Mouse (Mus musculus) hindbrain, embryonic 13.5 days (tissue): ENCODE results near the gene Rps28. TPM values are rescaled to one million over a fixed set of nuclear protein-coding genes. Genes with fewer than 3 reads are reported as not detected.
"Not testable (repeated sequence)": the region's sequence is repeated elsewhere in the genome, so short reads cannot be mapped to it uniquely, and the experiment has no call there.

Experiments used
- ATAC-seq: fragments of 200-750 bp; cut with Nextera tagmentation; 2 replicates; pipeline ENCODE4 v1.8.0; 2017; ENCODE audit warnings: moderate TSS enrichment; ENCODE audit not compliant: low FRiP score
- H3K27ac ChIP-seq: fragments of 300-500 bp; sonication (generic); 2 replicates; pipeline ENCODE4 v1.5.1; 2015; ENCODE audit warnings: inconsistent platforms, mild to moderate bottlenecking, moderate library complexity
- H3K27me3 ChIP-seq: fragments of 300-500 bp; sonication (generic); 2 replicates; pipeline ENCODE4 v1.6.1; 2015; ENCODE audit warnings: mild to moderate bottlenecking, inconsistent platforms
- H3K36me3 ChIP-seq: fragments of 300-500 bp; sonication (generic); 2 replicates; pipeline ENCODE4 v1.6.1; 2015; ENCODE audit warnings: mild to moderate bottlenecking, inconsistent platforms
- H3K4me1 ChIP-seq: fragments of 300-500 bp; sonication (generic); replicated peaks from 2 replicates; pipeline ENCODE4 v1.6.1; 2015; ENCODE audit warnings: inconsistent platforms
- H3K4me2 ChIP-seq: fragments of 300-500 bp; sonication (generic); 2 replicates; pipeline ENCODE4 v1.6.1; 2015; ENCODE audit warnings: inconsistent platforms, mild to moderate bottlenecking, moderate library complexity
- H3K4me3 ChIP-seq: fragments of 300-500 bp; sonication (generic); 2 replicates; pipeline ENCODE4 v1.5.1; 2015; ENCODE audit warnings: mild to moderate bottlenecking, inconsistent platforms
- H3K9ac ChIP-seq: fragments of 300-500 bp; sonication (generic); 2 replicates; pipeline ENCODE4 v1.6.1; 2015; ENCODE audit warnings: mild to moderate bottlenecking, inconsistent platforms
- H3K9me3 ChIP-seq: fragments of 300-500 bp; sonication (generic); 2 replicates; pipeline ENCODE4 v1.6.1; 2016; ENCODE audit warnings: inconsistent platforms
- WGBS: fragments of 180-500 bp; shearing (Covaris S2); methylation state at CpG from one replicate; pipeline ENCODE4 v1.1.7; 2015; 5-methylcytosine and 5-hydroxymethylcytosine counted together
- polyA plus RNA-seq: library from polyadenylated mRNA; unstranded; fragments of >200 nt; fragmentation: Nextera tagmentation; extraction: Ambion mirVana; gene quantifications from 2 replicates; pipeline ENCODE4 v1.2.1, GENCODE M21; 2015

The Rps28 gene
- 683 and 734 TPM in 2 replicates for polyA plus RNA-seq

DNA sequence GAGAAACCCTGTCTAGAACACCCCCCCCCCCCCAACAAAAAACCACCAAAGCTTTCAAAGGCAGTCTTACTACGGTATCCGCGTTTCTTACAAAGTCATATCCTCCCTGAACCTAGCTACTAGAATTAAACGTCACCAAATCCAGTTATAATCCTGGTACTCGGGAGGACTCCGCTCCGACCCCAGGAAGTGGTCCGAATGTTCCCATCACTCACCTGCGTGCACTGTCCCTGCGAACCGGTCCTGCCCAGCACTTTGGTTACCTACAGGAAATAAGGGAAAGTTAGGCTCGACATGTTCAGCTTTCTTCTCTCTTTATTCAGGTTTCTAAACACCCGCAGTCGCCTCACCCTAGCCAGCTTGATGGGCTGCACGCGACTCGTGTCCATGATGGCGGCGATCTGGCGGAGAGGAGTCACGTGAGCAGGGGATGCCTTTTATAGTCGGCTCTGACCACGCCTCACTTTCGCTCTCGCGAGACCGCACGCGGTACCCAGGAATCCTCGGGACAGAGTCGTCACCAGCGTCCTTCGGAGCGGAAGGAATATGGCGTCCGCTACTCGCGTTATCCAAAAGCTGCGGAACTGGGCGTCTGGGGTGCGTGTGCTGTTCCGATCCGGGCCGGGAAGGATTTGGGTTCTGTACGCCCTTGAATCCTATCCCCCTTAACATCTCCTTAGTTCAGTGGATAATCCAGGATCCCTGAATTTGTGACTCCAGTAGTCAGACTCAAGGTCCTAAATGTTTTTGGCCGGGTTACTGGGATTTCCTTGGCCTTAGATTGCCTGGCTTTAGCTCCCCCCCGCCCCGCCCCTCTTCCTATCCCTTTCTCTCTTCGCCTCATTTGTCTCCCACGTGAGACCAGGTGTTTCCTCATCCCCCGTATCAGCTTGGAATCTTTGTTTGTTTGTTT lies at the start of gene Rps28, which contains the start of gene Ndufa7:
Gene Rps28 (minus strand): TSS at position 479 of the 913 bp plus-strand sequence.
Gene Ndufa7 (plus strand): TSS at position 489 of the 913 bp plus-strand sequence.
- Histone ChIP-seq H3K9ac (peak within 1 kb of the TSS; percentile 85), H3K4me3 (peak within 1 kb of the TSS; percentile 76), H3K9me3 (no peaks in the 10 kb centered on the region), H3K4me2 (peak within 1 kb of the TSS; percentile 97), H3K36me3 (peaks cover 40% of the 10 kb centered on the region), H3K27ac (peak within 1 kb of the TSS; percentile 89), H3K4me1 (peaks cover 51% of the 10 kb centered on the region), H3K27me3 (no peaks in the 10 kb centered on the region)
- ATAC-seq: peak; percentile 93
- under 1% methylated on average over 51 of the region's 51 CpGs for WGBS

DNA sequence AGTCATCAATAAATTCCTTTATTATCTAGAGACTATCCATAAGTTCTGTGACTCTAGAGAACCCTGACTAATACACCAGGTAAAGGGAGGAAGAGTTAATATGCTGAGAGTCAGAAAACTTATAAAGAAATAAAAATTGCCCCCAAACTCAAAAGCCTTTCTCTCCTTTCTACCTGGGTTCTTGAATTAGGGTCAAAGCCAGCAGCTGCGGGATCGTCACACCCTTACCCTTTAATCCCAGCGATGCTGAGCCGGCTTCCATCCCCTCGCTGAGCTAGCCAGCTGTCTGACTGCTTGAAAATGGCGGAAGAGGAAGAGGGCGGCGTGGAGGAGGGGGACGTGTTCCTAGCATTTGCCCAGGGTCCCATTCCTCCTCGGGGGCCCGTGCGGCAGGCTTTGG lies 49.2 kb upstream of the Rps28 start, which contains the start of gene Gm7029:
Gene Gm7029 (plus strand): TSS at position 301 of the 400 bp plus-strand sequence.
- not testable (repeated sequence) for H3K9me3 ChIP-seq, H3K9ac ChIP-seq, H3K27me3 ChIP-seq, ATAC-seq, H3K4me2 ChIP-seq, H3K4me1 ChIP-seq, H3K36me3 ChIP-seq, H3K4me3 ChIP-seq, H3K27ac ChIP-seq
- WGBS: 88% methylated on average over 4 of the region's 12 CpGs

DNA sequence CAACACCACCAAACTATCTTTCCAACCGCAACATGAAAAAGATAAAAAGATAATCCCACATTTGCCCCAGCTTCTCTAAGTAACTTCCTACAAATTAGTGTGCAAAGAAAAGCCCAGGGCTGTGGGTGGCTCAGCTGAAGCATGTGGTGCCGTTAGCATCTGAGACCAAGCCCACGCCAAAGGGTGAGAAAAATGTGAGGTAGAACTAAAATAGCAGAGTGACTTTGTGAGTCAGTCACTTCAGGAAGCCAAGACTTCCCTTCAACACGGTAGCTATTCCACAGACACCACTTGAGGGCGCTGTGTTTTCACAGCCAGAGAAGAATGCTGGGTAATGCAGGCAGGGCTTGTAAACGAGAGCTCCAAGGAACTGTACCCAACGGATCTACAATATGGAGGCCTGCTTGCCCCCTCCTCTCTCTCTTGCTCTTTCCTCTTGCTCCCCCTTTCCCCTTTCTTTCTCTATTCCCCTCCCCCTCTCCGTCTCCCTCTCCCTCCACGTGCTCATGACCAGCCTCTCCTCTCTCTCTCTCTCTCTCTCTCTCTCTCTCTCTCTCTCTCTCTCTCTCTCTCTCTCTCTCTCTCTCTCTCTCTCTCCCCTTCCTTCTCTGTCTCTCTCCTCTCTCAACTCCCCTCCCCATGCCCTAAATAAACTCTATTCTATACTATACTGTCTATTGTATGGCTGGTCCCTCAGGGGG lies 41.1 kb upstream of the Rps28 start:
- Histone ChIP-seq H3K27me3 (no peaks in the 10 kb centered on the region), H3K4me1 (no peaks in the 10 kb centered on the region), H3K9ac (no peak overlapping the region), H3K36me3 (no peaks in the 10 kb centered on the region), H3K27ac (no peak overlapping the region), H3K4me3 (no peak overlapping the region), H3K9me3 (no peaks in the 10 kb centered on the region), H3K4me2 (no peak overlapping the region)
- WGBS: 37% methylated on average over 9 of the region's 9 CpGs
- ATAC-seq: no peak

DNA sequence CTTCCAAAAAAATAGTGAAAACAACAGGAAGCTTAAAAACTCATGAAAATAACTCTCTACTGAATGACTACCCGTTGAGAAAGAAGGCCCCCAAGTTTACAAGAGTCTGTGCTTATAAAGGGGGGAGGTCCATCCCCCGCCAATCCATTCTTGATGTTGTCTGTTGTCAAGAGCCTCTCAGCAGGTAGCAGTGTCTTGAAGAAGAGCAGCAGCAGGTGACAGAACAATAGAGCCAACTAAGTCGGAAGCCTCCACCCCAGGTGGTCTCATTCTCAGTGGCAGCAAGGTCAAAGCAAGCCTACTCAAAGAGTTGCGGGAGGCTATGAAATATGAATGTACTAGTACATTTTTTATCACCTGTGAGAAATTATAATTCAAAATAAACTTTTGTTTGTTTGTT lies 33.5 kb upstream of the Rps28 start:
- WGBS: 63% methylated on average over 4 of the region's 4 CpGs
- Histone ChIP-seq H3K9ac (no peak overlapping the region), H3K4me2 (no peak overlapping the region), H3K36me3 (no peaks in the 10 kb centered on the region; the same call in 1 of the 2 replicates), H3K4me3 (no peak overlapping the region), H3K27me3 (no peaks in the 10 kb centered on the region), H3K4me1 (no peaks in the 10 kb centered on the region), H3K27ac (no peak overlapping the region), H3K9me3 (no peaks in the 10 kb centered on the region)
- no peak for ATAC-seq

DNA sequence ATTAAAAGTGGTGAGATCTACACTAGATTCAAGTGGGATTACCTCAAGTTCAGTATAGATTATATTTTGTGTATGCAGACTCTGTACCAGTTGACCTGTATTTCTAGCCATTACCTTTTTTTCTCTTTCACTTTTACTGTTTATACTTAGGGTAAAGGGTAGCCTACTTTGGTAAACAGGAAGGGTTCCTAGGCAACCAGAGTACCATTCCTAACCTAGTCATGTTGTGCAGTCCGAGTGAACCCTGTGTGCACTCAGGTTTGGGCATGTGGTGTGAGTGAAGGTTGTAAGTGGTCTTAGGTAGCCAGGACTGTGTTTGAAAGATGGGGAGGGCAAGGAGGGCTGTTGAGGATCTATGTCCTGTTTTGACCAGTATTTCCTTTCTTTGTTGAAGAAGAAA lies 27.0 kb upstream of the Rps28 start:
- no peak for ATAC-seq
- H3K4me1 ChIP-seq: no peaks in the 10 kb centered on the region
- peaks cover 31% of the 10 kb centered on the region for H3K36me3 ChIP-seq
- H3K27ac ChIP-seq: no peak overlapping the region
- H3K4me3 ChIP-seq: no peak overlapping the region
- no peaks in the 10 kb centered on the region for H3K27me3 ChIP-seq
- no peak overlapping the region for H3K9ac ChIP-seq
- no peak overlapping the region for H3K4me2 ChIP-seq
- no peaks in the 10 kb centered on the region for H3K9me3 ChIP-seq
- 78% methylated on average over 1 of the region's 1 CpGs for WGBS

DNA sequence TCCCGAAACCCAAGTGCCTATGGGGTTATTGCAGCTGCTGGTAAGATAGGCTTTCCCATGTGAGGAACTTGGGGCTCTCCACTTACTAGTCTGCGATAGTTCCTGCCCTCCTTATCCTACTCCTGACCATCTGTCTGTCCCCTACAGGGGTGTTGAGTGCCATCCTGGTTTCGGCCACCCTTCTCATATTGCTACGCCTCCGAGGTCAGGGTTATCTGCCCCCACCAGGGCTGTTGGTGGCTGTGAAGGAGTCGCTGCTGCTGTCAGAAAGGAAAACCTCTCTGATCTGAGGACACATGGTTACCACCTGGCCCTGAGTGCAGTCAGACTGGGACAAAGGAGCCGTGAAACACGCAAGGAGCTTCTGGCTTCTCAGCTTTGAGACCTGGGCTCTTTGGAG lies 23.8 kb upstream of the Rps28 start:
- H3K9me3 ChIP-seq: no peaks in the 10 kb centered on the region
- H3K4me2 ChIP-seq: no peak overlapping the region
- no peak overlapping the region for H3K9ac ChIP-seq
- ATAC-seq: no peak
- no peak overlapping the region for H3K27ac ChIP-seq
- H3K4me3 ChIP-seq: no peak overlapping the region
- H3K27me3 ChIP-seq: no peaks in the 10 kb centered on the region
- 89% methylated on average over 8 of the region's 8 CpGs for WGBS
- peaks cover 19% of the 10 kb centered on the region for H3K4me1 ChIP-seq
- H3K36me3 ChIP-seq: peaks cover 35% of the 10 kb centered on the region

DNA sequence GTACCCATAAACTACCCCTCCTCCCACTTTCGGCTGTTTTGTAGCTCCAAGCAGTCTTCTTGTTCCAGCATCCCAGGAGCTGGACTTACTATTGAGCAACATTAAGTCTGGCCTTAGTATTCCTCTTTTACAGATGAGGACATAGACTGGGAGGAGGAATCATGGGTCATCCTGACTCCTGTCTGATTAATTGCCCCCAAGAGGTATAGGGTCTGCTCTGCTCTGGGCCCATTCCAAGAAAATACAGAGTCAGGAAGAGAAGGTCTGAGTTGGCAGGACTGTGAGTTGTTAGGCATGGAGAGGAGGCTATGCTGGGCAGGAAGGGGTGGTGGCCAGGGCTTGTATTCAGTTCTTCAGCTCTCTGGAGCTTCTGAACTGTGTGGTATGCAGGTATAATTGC lies 19.8 kb upstream of the Rps28 start:
- no peak for ATAC-seq

DNA sequence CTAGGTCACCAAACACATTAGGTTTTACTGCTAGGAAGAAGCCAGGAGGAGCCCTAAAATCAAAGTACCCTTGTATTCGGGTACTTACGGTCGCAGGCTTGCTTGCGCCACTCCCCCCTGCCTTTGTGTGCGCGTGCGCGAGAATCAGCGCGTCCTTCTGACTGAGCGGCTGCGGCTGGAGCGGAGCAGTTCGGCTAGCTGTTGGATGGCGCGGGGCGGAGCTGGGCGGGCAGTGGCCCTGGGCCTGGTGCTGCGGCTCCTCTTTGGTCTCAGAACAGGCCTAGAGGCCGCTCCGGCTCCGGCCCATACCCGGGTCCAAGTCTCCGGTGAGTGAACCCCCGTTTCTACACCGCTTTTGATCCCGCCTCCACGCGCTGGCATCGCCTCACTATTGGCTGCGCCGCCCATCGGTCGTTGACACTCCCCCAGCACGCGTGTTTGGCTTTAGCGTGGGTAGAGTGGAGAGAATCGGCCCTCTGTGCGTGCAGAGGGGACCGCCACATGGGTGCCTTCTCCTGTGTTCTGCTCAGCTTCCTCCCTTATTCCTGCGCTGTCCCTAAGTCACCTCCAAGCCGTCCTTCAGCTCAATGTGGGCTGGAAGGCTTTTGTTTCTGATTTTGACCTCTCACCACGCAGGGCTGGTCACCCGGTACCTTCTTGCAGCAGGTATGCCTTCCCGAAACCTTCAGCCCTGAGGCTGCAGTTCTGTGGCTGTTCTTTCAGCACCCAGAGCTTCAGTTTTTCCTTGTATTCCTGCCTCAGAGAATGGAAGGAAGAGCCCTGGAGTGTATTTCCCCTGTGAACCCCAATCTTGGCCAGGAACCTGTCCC lies 18.8 kb upstream of the Rps28 start, which contains the start of gene Cd320:
Gene Cd320 (plus strand): TSS at position 126 of the 830 bp plus-strand sequence.
- Histone ChIP-seq H3K4me2 (peak within 1 kb of the TSS; percentile 93), H3K4me1 (peaks cover 19% of the 10 kb centered on the region), H3K9me3 (no peaks in the 10 kb centered on the region), H3K4me3 (peak within 1 kb of the TSS; percentile 76), H3K36me3 (peaks cover 34% of the 10 kb centered on the region), H3K27ac (peak within 1 kb of the TSS; percentile 84), H3K9ac (peak within 1 kb of the TSS; percentile 84), H3K27me3 (no peaks in the 10 kb centered on the region)
- WGBS: under 1% methylated on average over 45 of the region's 45 CpGs
- ATAC-seq: peak; percentile 95

More for the DNA sequence above, 19.8 kb upstream of the Rps28 start:
- peaks cover 19% of the 10 kb centered on the region for H3K4me1 ChIP-seq
- H3K36me3 ChIP-seq: peaks cover 33% of the 10 kb centered on the region
- no peaks in the 10 kb centered on the region for H3K27me3 ChIP-seq
- peak overlapping the region; percentile 84 for H3K9ac ChIP-seq
- peak overlapping the region; percentile 76 for H3K4me3 ChIP-seq
- no peaks in the 10 kb centered on the region for H3K9me3 ChIP-seq
- H3K27ac ChIP-seq: no peak overlapping the region
- WGBS: 88% methylated on average over 1 of the region's 1 CpGs
- peak overlapping the region; percentile 93 for H3K4me2 ChIP-seq

DNA sequence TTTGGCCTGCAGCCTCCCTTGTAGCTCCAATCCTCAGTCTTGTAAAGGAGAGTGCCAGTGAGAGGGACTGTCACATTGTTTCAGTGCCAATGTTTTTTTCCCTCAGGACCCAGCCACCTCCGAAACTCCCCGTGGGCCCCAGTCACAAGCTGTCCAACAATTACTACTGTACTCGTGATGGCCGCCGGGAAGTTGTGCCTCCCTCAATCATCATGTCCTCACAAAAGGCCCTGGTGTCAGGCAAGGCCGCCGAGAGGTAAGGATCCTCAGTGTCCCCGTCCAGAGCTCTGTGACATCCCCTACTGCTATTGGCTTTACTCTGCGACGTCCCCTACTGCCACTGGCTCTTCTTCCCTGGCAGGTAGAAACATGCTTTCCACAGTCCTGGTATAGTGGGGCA lies 5.2 kb upstream of the Rps28 start:
- no peak overlapping the region for H3K4me2 ChIP-seq
- no peak overlapping the region for H3K4me3 ChIP-seq
- no peaks in the 10 kb centered on the region for H3K9me3 ChIP-seq
- H3K9ac ChIP-seq: no peak overlapping the region
- no peak overlapping the region for H3K27ac ChIP-seq
- H3K27me3 ChIP-seq: no peaks in the 10 kb centered on the region
- peaks cover 27% of the 10 kb centered on the region for H3K4me1 ChIP-seq
- no peak for ATAC-seq
- 93% methylated on average over 10 of the region's 10 CpGs for WGBS
- H3K36me3 ChIP-seq: peaks cover 56% of the 10 kb centered on the region

DNA sequence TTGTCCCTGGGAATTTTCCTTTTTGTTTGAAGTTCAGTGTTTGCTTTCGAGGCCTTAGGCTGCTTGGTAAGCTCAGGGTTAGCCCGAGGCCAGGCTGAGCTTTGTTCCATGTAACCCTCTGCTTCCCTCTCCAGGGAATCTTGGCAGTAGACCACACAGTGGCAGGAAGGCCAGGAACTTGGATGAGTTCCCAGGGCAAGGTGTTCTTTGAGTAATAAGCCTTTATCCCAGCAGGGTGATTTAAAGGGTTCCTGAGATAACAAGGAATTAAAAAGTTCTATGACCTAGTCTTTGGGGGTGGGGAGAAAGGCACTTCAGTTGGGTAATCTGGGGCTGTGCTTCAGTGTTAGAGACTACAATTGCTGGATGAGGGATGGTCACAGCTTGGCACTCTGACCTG lies 4.5 kb upstream of the Rps28 start:
- Histone ChIP-seq H3K9ac (no peak overlapping the region), H3K36me3 (peaks cover 49% of the 10 kb centered on the region), H3K4me1 (peaks cover 27% of the 10 kb centered on the region), H3K9me3 (no peaks in the 10 kb centered on the region), H3K4me2 (no peak overlapping the region), H3K27me3 (no peaks in the 10 kb centered on the region), H3K4me3 (no peak overlapping the region), H3K27ac (no peak overlapping the region)
- WGBS: 71% methylated on average over 2 of the region's 2 CpGs
- no peak for ATAC-seq

DNA sequence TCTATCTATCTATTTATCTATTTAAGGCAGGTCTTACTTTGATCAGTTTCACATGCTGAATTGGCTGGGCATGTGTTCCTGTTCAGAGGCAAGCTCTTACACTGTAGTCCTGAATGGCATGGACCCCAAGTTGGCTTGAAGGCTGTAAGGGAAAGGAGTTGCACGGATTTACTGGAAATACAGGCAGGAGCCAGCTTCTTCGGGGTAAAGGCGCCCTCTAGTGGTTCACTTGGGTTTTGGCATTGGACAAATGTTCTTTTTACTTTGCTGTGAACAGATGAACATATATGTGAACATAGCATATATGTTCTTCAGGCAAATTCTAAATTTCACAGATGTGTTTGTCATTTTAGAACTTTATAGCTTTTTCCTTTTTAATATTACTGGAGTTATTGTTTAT lies 2.5 kb upstream of the Rps28 start:
- H3K27ac ChIP-seq: no peak overlapping the region
- H3K4me3 ChIP-seq: no peak overlapping the region
- no peak overlapping the region for H3K9ac ChIP-seq
- H3K4me2 ChIP-seq: no peak overlapping the region
- H3K9me3 ChIP-seq: no peaks in the 10 kb centered on the region
- peaks cover 47% of the 10 kb centered on the region for H3K4me1 ChIP-seq
- no peak for ATAC-seq
- peaks cover 39% of the 10 kb centered on the region for H3K36me3 ChIP-seq
- 0% methylated on average over 3 of the region's 3 CpGs for WGBS
- H3K27me3 ChIP-seq: no peaks in the 10 kb centered on the region

DNA sequence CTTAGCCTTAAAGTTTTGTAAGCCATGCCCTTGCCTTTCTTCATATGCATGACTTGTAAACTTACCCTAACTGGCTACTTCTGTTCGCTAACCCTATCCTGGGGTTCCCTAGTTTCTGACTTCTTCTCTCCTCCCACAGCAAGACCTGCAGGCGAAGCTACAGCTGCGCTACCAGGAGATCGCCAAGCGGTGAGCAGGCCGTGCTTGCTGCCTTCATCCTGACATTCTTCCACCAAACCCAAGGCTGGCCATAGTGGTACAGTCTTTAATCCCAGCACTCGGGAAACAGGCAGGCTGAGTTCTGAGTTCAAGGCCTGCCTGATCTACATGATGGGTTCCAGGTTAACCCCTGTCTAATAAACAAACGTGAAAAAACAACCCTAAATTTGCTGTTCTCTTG lies 1.1 kb upstream of the Rps28 start:
- Histone ChIP-seq H3K9ac (peak overlapping the region; percentile 85), H3K9me3 (no peaks in the 10 kb centered on the region), H3K4me1 (peaks cover 51% of the 10 kb centered on the region), H3K27ac (no peak overlapping the region), H3K27me3 (no peaks in the 10 kb centered on the region), H3K4me3 (peak overlapping the region; percentile 76), H3K4me2 (peak overlapping the region; percentile 78), H3K36me3 (peaks cover 41% of the 10 kb centered on the region)
- 88% methylated on average over 8 of the region's 8 CpGs for WGBS
- no peak for ATAC-seq
